Mouse (Mus musculus): ENCODE measurements around the gene Prr15l. TPM values are rescaled to one million over a fixed set of nuclear protein-coding genes. Genes with fewer than 3 reads are reported as not detected.

Gene Prr15l
- polyA plus RNA-seq, 1 experiment from 2014 or later = 46.8 TPM

DNA sequence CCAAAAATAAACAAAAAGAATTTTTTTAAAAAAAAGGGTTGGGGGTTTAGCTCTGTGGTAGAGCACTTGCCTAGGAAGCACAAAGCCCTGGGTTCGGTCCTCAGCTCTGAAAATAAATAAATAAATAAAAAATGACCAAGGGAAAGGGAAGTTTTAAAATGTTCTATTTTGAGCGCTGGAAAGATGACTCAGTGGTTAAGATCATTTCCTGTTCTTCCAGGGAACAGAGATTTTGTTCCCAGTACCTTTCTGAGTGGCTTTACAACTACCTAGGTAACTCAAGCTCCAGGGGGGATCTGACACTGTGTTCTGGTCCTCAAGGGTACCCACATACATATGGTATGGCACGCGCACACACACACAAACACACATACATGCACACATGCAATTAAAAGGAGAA is 32.0 kb upstream of the Prr15l start:
- no peaks in the 10 kb centered on the region for H3K27me3 ChIP-seq (ENCODE audit: control insufficient read depth, insufficient read depth, low read length)
- no peak overlapping the region for H3K4me2 ChIP-seq (replicated peaks; ENCODE audit: low read depth, low read length)
- H3K36me3 ChIP-seq (ENCODE audit: control insufficient read depth, insufficient read depth, low read length) = no peaks in the 10 kb centered on the region
- H3K4me3 ChIP-seq (ENCODE audit: low read depth, low read length) = no peak overlapping the region
- no peak overlapping the region for H3K9ac ChIP-seq (replicated peaks; ENCODE audit: low read depth, low read length)
- H3K4me1 ChIP-seq (ENCODE audit: control insufficient read depth, insufficient read depth, low read length) = peaks cover 9% of the 10 kb centered on the region; the same call in 1 of the 2 replicates
- H3K9me3 ChIP-seq (ENCODE audit: control insufficient read depth, low read depth, low read length) = no peaks in the 10 kb centered on the region
- WGBS = 79% methylated on average over 4 of the region's 4 CpGs
- ATAC-seq (ENCODE audit: insufficient number of reproducible peaks, insufficient read depth, low FRiP score, low read depth) = no peak
- no peak overlapping the region for H3K27ac ChIP-seq (ENCODE audit: low read length)

DNA sequence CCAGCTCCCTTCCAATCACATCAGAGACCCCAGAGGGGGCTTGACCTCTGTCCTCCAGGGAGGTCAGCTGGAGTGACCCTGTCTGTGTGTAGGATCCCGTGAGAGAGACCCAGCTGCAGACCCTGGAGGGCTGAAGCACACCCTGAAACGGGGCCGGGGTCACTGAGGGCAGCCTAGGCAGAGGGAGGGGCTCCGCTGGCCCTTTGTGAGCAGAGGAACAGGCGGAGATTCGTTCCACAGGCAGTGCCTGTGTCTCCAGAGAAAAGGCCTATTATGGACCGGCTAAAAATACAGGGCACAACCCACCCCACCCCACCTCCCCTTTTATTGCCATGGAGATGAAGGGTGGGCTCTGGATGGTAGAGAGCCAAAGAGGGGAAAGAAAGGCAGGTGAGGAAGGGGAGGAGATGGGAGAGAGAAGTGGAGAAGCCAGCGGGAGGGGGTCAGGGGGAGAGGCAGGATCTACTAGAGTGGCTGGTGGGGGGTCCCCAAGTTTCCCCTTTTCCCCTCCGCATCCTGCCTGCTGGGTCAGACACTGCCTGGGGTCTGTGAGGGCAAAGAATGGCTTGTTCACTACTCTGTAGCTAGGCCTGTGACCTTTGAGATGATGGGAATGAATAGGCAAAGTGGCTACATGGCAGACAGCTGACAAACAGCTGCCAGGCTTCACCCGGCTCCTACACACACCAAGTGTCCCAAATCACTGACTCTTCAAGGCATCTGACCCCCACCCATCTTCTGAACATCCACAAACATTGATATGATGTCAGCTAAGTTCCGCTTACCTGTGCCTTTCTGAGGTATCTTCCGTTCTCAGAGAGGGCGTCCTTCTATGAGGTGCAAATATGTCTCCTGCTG is 28.2 kb upstream of the Prr15l start:
- no peak overlapping the region for H3K4me3 ChIP-seq (ENCODE audit: low read depth, low read length)
- H3K4me1 ChIP-seq (ENCODE audit: control insufficient read depth, insufficient read depth, low read length) = peaks cover 20% of the 10 kb centered on the region
- no peak overlapping the region for H3K27ac ChIP-seq (ENCODE audit: low read length)
- 39% methylated on average over 13 of the region's 13 CpGs for WGBS
- no peak overlapping the region for H3K9ac ChIP-seq (replicated peaks; ENCODE audit: low read depth, low read length)
- H3K9me3 ChIP-seq (ENCODE audit: control insufficient read depth, low read depth, low read length) = no peaks in the 10 kb centered on the region
- no peaks in the 10 kb centered on the region for H3K27me3 ChIP-seq (ENCODE audit: control insufficient read depth, insufficient read depth, low read length)
- peak; percentile 23; the same call in 1 of the 2 replicates for ATAC-seq (ENCODE audit: insufficient number of reproducible peaks, insufficient read depth, low FRiP score, low read depth)
- no peaks in the 10 kb centered on the region for H3K36me3 ChIP-seq (ENCODE audit: control insufficient read depth, insufficient read depth, low read length)
- no peak overlapping the region for H3K4me2 ChIP-seq (replicated peaks; ENCODE audit: low read depth, low read length)

DNA sequence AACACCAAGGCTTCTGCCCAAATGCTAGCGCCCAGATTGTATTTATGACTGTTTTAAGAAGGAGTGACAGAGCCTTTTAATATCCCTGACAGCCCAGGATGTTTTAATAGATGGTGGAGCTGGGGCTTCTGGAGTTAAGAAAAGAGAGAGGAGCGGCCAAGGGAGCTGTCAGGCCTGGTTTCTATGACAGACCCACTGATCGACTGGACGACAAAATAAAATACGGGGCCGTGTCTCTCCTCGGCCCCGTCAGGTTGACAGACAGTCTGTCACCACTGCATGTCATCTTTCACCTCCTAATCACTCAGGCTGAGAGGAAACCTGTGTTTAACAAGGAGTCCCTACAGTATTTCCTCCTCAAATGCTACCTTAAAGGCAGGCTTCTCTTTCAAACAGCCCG is 26.6 kb upstream of the Prr15l start:
- no peak overlapping the region for H3K9ac ChIP-seq (replicated peaks; ENCODE audit: low read depth, low read length)
- no peaks in the 10 kb centered on the region for H3K27me3 ChIP-seq (ENCODE audit: control insufficient read depth, insufficient read depth, low read length)
- 73% methylated on average over 9 of the region's 9 CpGs for WGBS
- H3K4me1 ChIP-seq (ENCODE audit: control insufficient read depth, insufficient read depth, low read length) = peaks cover 20% of the 10 kb centered on the region
- no peak overlapping the region for H3K4me3 ChIP-seq (ENCODE audit: low read depth, low read length)
- H3K36me3 ChIP-seq (ENCODE audit: control insufficient read depth, insufficient read depth, low read length) = no peaks in the 10 kb centered on the region
- no peak overlapping the region for H3K4me2 ChIP-seq (replicated peaks; ENCODE audit: low read depth, low read length)
- H3K27ac ChIP-seq (ENCODE audit: low read length) = no peak overlapping the region
- no peaks in the 10 kb centered on the region for H3K9me3 ChIP-seq (ENCODE audit: control insufficient read depth, low read depth, low read length)
- ATAC-seq (ENCODE audit: insufficient number of reproducible peaks, insufficient read depth, low FRiP score, low read depth) = no peak

DNA sequence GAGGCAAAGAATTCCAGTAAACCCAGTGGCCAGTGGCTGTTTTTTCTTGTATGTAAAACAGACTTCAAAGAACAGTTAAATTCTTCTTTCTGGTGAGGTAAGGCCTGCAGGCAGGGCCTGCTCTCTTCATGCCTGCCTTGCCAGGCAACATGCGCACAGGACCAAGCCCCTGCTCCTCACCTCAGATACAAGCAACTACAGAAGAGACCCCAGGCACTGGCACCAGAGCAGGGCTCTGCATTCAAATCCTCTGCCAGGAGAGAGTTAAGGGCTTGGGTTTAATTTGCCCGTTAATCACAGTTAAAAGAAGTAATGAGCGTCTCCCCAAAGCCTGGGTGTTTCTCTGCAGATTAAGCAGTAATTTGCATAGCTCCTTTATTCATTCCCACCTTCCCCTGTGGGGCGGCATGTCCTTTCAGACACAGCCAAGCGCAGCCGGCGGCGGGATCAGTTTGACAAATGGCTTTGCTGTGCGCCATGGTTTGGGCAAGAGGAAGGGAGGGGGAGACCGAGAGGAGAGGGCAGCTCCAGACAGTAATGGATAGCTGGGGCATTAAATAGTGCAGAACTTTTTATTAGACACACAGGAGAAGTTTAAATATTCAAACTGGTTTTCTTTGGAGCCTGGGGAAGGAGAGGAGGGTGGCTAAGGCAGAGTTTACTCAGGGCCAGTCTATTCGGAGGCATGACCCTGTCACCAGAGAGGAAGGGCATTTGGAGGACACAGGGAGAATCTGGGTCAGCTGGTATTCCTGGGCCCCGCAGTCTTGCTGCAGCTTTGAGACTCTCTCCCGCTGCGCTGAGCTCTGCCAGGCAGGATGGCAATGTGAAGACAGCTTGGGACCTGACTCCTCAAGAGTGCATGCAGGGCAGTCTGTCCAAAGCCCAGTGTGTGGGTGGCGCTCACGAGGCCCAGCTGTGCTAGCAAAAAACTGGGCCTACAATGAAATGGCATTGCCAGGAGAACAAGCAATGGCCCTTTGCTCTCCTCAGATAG is 25.0 kb upstream of the Prr15l start:
- Histone ChIP-seq H3K9ac (replicated peaks; ENCODE audit: low read depth, low read length) (no peak overlapping the region), H3K27ac (ENCODE audit: low read length) (0 out of 2 replicates have a peak overlapping the region, but pooled peaks have one; percentile 52), H3K36me3 (ENCODE audit: control insufficient read depth, insufficient read depth, low read length) (peaks cover under 1% of the 10 kb centered on the region; the same call in 1 of the 2 replicates), H3K4me3 (ENCODE audit: low read depth, low read length) (no peak overlapping the region), H3K4me1 (ENCODE audit: control insufficient read depth, insufficient read depth, low read length) (peaks cover 20% of the 10 kb centered on the region), H3K4me2 (replicated peaks; ENCODE audit: low read depth, low read length) (no peak overlapping the region), H3K27me3 (ENCODE audit: control insufficient read depth, insufficient read depth, low read length) (no peaks in the 10 kb centered on the region), H3K9me3 (ENCODE audit: control insufficient read depth, low read depth, low read length) (no peaks in the 10 kb centered on the region)
- ATAC-seq (ENCODE audit: insufficient number of reproducible peaks, insufficient read depth, low FRiP score, low read depth) = 0 out of 2 replicates have a peak, but pooled peaks have one; percentile 29
- 12% methylated on average over 16 of the region's 16 CpGs for WGBS

DNA sequence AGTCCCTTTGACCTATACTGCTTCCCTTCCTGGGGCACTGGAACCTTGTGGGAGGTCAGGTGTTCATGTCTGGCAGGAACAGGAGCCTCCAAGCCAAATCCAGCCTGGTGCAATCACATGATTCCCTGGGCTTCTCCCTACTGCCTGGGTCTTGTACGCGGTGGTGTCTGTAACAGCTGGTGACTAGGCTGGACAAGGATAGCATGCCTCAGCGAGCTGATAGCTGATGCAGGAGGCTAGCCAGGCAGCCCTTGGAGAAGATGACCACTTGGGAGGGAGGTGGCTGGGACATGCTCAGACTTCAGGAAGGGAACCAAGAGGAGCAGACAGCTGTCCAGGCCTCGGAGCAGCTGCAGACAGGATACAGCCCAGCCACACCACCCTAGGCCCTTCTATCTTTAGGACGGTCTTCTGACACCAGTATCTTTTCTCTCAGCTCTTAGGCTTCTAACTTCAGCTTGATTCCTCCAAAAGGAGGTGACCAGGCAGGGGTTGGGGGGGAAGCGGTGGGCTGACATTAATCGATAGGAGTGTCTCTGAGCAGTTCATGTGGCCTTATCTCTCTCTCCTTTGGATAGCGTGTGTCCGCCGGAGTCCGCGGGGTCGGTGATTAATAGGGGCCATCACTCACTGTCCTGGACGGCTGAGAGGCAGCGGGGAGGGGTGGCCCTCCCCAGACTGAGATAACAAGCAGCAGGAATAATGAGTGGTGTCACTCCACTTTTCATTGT is 21.3 kb upstream of the Prr15l start:
- Histone ChIP-seq H3K9me3 (ENCODE audit: control insufficient read depth, low read depth, low read length) (no peaks in the 10 kb centered on the region), H3K4me2 (replicated peaks; ENCODE audit: low read depth, low read length) (no peak overlapping the region), H3K4me1 (ENCODE audit: control insufficient read depth, insufficient read depth, low read length) (peaks cover 11% of the 10 kb centered on the region), H3K36me3 (ENCODE audit: control insufficient read depth, insufficient read depth, low read length) (peaks cover 10% of the 10 kb centered on the region), H3K27ac (ENCODE audit: low read length) (peak overlapping the region; percentile 7; the same call in 1 of the 2 replicates), H3K27me3 (ENCODE audit: control insufficient read depth, insufficient read depth, low read length) (no peaks in the 10 kb centered on the region), H3K9ac (replicated peaks; ENCODE audit: low read depth, low read length) (no peak overlapping the region), H3K4me3 (ENCODE audit: low read depth, low read length) (no peak overlapping the region)
- ATAC-seq (ENCODE audit: insufficient number of reproducible peaks, insufficient read depth, low FRiP score, low read depth) = no peak
- 34% methylated on average over 15 of the region's 15 CpGs for WGBS

DNA sequence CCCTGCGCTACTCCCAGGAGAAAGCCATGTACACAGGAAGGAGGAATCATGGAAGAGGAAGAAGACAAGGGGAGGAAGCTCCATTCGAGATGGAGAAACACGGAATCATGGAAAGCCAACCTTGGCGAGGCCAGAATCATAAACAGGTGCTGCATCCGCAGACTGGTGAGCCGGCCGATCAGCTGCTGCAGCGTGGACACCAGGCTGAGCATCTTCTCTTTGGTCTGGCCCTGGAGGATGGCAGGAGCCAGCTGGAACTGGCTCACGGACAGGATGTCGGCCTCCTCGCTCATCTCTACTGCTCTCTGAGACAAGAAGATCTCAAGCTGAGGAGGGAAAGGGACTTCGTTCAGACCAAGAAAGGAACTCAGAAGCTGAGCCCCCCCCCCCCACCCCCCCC is 19.3 kb upstream of the Prr15l start:
- Histone ChIP-seq H3K4me3 (ENCODE audit: low read depth, low read length) (no peak overlapping the region), H3K9me3 (ENCODE audit: control insufficient read depth, low read depth, low read length) (no peaks in the 10 kb centered on the region), H3K36me3 (ENCODE audit: control insufficient read depth, insufficient read depth, low read length) (peaks cover 13% of the 10 kb centered on the region), H3K4me2 (replicated peaks; ENCODE audit: low read depth, low read length) (no peak overlapping the region), H3K27me3 (ENCODE audit: control insufficient read depth, insufficient read depth, low read length) (no peaks in the 10 kb centered on the region), H3K4me1 (ENCODE audit: control insufficient read depth, insufficient read depth, low read length) (peaks cover 2% of the 10 kb centered on the region; the same call in 1 of the 2 replicates), H3K9ac (replicated peaks; ENCODE audit: low read depth, low read length) (no peak overlapping the region), H3K27ac (ENCODE audit: low read length) (no peak overlapping the region)
- no peak for ATAC-seq (ENCODE audit: insufficient number of reproducible peaks, insufficient read depth, low FRiP score, low read depth)
- WGBS = 83% methylated on average over 12 of the region's 12 CpGs

DNA sequence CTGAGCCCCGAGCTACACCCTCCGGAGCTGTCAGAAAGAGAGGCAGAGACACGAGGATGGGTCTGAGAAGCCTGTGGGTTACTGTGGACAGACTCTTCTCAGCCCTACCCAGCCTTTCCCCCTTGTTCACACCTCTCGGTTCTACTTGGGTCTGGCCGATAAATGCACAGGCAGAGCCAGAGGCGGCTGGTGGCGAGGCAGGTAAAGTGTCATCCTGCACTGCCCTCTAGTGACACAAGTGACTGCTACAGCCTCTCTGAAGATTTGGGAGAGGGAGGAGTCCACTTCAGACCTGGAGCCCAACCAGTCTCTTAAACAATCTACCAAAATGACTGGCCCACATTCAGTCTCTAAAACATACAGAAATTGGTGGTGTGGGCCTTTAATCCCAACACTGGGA is 17.9 kb upstream of the Prr15l start:
- H3K27ac ChIP-seq (ENCODE audit: low read length) = no peak overlapping the region
- no peaks in the 10 kb centered on the region for H3K27me3 ChIP-seq (ENCODE audit: control insufficient read depth, insufficient read depth, low read length)
- H3K4me1 ChIP-seq (ENCODE audit: control insufficient read depth, insufficient read depth, low read length) = no peaks in the 10 kb centered on the region; the same call in 1 of the 2 replicates
- 25% methylated on average over 7 of the region's 7 CpGs for WGBS
- ATAC-seq (ENCODE audit: insufficient number of reproducible peaks, insufficient read depth, low FRiP score, low read depth) = peak; percentile 64; the same call in 1 of the 2 replicates
- H3K4me2 ChIP-seq (replicated peaks; ENCODE audit: low read depth, low read length) = no peak overlapping the region
- no peaks in the 10 kb centered on the region for H3K9me3 ChIP-seq (ENCODE audit: control insufficient read depth, low read depth, low read length)
- no peak overlapping the region for H3K4me3 ChIP-seq (ENCODE audit: low read depth, low read length)
- no peak overlapping the region for H3K9ac ChIP-seq (replicated peaks; ENCODE audit: low read depth, low read length)
- peaks cover 13% of the 10 kb centered on the region for H3K36me3 ChIP-seq (ENCODE audit: control insufficient read depth, insufficient read depth, low read length)

DNA sequence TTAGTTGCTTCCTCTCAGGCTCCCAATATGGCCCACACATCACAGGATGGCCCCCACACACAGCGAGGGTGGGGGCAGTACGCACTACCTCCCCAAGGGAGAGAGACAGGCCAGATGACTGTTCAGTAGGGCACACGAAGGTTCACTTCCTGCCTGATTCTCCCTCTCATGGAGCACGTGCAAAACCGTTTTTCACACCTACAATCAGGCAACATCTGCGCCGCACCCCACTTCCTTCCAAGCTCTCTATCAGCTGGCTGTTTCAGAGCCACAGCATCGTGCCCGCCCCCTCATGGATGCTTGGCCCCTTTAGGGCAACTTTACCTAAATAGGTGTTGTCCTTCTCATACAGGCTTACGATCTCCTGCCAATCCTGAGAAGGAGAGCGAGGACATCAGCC is 15.2 kb upstream of the Prr15l start:
- WGBS = 83% methylated on average over 11 of the region's 11 CpGs
- H3K9ac ChIP-seq (replicated peaks; ENCODE audit: low read depth, low read length) = no peak overlapping the region
- H3K27me3 ChIP-seq (ENCODE audit: control insufficient read depth, insufficient read depth, low read length) = no peaks in the 10 kb centered on the region

More for the DNA sequence above, 15.2 kb upstream of the Prr15l start:
- Histone ChIP-seq H3K9me3 (ENCODE audit: control insufficient read depth, low read depth, low read length) (no peaks in the 10 kb centered on the region), H3K4me2 (replicated peaks; ENCODE audit: low read depth, low read length) (no peak overlapping the region), H3K36me3 (ENCODE audit: control insufficient read depth, insufficient read depth, low read length) (peaks cover 13% of the 10 kb centered on the region), H3K4me3 (ENCODE audit: low read depth, low read length) (no peak overlapping the region), H3K27ac (ENCODE audit: low read length) (no peak overlapping the region), H3K4me1 (ENCODE audit: control insufficient read depth, insufficient read depth, low read length) (peaks cover 7% of the 10 kb centered on the region; the same call in 1 of the 2 replicates)
- no peak for ATAC-seq (ENCODE audit: insufficient number of reproducible peaks, insufficient read depth, low FRiP score, low read depth)

Data from stomach, embryonic 14.5 days (tissue).